Mouse (Mus musculus) embryonic stem cell, embryonic (primary cell): ENCODE measurements around the gene AC170998.1.

Experiments used
- CTCF ChIA-PET, 4 experiments: fragments of 300-600 bp in 2 of 4; fragments of 350-600 bp in 2 of 4; sonication (Branson Sonifier 250); formaldehyde crosslinking; loops; one replicate each; lab custom pipeline; 2022; ENCODE audit warnings: inconsistent platforms in 2 of 4; lab: Charles Lee
- POLR2A ChIA-PET, 4 experiments: fragments of 300-600 bp in 2 of 4; fragments of 350-600 bp in 2 of 4; sonication (Branson Sonifier 250); formaldehyde crosslinking; loops; one replicate each; lab custom pipeline; 2022; ENCODE audit warnings: antibody characterized with exemption in 4 of 4, inconsistent platforms in 1 of 4; lab: Charles Lee

The AC170998.1 gene

GRCm38 (mm10) chr17:28766781-28767515 is 41.1 kb downstream of the AC170998.1 start:
- CTCF ChIA-PET, result interaction anchor here in 1 of 4 experiments (1.0 kb wide), 1 partner anchor 9 kb away, joined by 3 read pairs; no protein-coding TSS in a partner anchor
- POLR2A ChIA-PET, result interaction anchor here in 3 of 4 experiments (1.0 to 1.3 kb wide), 5 partner anchors 8 to 22 kb away, joined by 3 to 6 read pairs (median 4); no protein-coding TSS in a partner anchor

- POLR2A ChIA-PET, result interaction anchor here in 3 of 4 experiments (0.5 to 2.9 kb wide), 13 partner anchors 8 to 439 kb away, joined by 3 to 17 read pairs (median 4); no protein-coding TSS in a partner anchor
- CTCF ChIA-PET, result interaction anchor here in 3 of 4 experiments (0.5 to 1.5 kb wide), 3 partner anchors 11 to 1142 kb away, joined by 3 to 4 read pairs (median 4); no protein-coding TSS in a partner anchor
Observed at GRCm38 (mm10) chr17:28769121-28769874, 43.4 kb downstream of the AC170998.1 start, which contains the start of gene Mapk13. Mapk13 (plus strand) TSS chr17:28769297.

- POLR2A ChIA-PET, result interaction anchor here (0.5 to 2.9 kb wide), 17 partner anchors 9 to 440 kb away, joined by 3 to 17 read pairs (median 3); no protein-coding TSS in a partner anchor
- CTCF ChIA-PET, result interaction anchor here (0.5 to 1.5 kb wide), 8 partner anchors 11 to 1141 kb away, joined by 3 to 5 read pairs (median 4); no protein-coding TSS in a partner anchor
Observed at GRCm38 (mm10) chr17:28769875-28770421, 44.1 kb downstream of the AC170998.1 start.

GRCm38 (mm10) chr17:28771289-28771688 is 45.4 kb downstream of the AC170998.1 start:
- POLR2A ChIA-PET, result interaction anchor here in 2 of 4 experiments (0.6 to 2.9 kb wide), 6 partner anchors 17 to 125 kb away, joined by 3 to 17 read pairs (median 3); no protein-coding TSS in a partner anchor
- CTCF ChIA-PET, result interaction anchor here in 2 of 4 experiments (0.6 to 1.5 kb wide), 6 partner anchors 53 to 160 kb away, joined by 3 to 9 read pairs (median 3); no protein-coding TSS in a partner anchor

GRCm38 (mm10) chr17:28774303-28774702 is 48.4 kb downstream of the AC170998.1 start:
- ChIA-PET POLR2A (interaction anchor here in 3 of 4 experiments (0.7 to 1.4 kb wide), 5 partner anchors 73 to 1445 kb away, joined by 3 to 12 read pairs (median 5); partner anchors contain the start of gene Mapk14 (in 1 of the 3)), CTCF (interaction anchor here (0.6 to 1.1 kb wide), 8 partner anchors 27 to 383 kb away, joined by 3 to 10 read pairs (median 4); partner anchors contain the start of gene Brpf3 (in 1 of the 4))

GRCm38 (mm10) chr17:28775161-28775560 is 49.3 kb downstream of the AC170998.1 start:
- ChIA-PET CTCF (interaction anchor here in 3 of 4 experiments (0.6 to 2.8 kb wide), 11 partner anchors 12 to 238 kb away, joined by 3 to 20 read pairs (median 5); no protein-coding TSS in a partner anchor), POLR2A (interaction anchor here in 3 of 4 experiments (0.7 to 5.1 kb wide), 6 partner anchors 9 to 1444 kb away, joined by 3 to 27 read pairs (median 6); no protein-coding TSS in a partner anchor)
